Mouse (Mus musculus): Measurements from ENCODE around the gene Ephb1. TPM values are rescaled to one million over a fixed set of nuclear protein-coding genes. Genes with fewer than 3 reads are reported as not detected.

Ephb1 gene
- polyA plus RNA-seq, 1 experiment from 2014 or later: 23.0 TPM

GRCm38 (mm10) chr9:102181276-102181675 lies 173.2 kb downstream of the Ephb1 start:
- H3K9ac ChIP-seq: 0 out of 2 replicates have a peak overlapping the region, but pooled peaks have one; percentile 5
- no peaks in the 10 kb centered on the region for H3K36me3 ChIP-seq (ENCODE audit: poor library complexity, severe bottlenecking)
- peaks cover 51% of the 10 kb centered on the region for H3K4me1 ChIP-seq
- H3K9me3 ChIP-seq (replicated peaks): no peaks in the 10 kb centered on the region
- no peak overlapping the region for H3K4me3 ChIP-seq
- ATAC-seq: peak; percentile 52; the same call in 1 of the 2 replicates
- H3K27me3 ChIP-seq: peaks cover 55% of the 10 kb centered on the region
- peak overlapping the region; percentile 49; the same call in 1 of the 2 replicates for H3K27ac ChIP-seq
- H3K4me2 ChIP-seq: peak overlapping the region; percentile 13
- 6% methylated on average over 3 of the region's 3 CpGs for WGBS

- Histone ChIP-seq H3K4me2 (no peak overlapping the region), H3K27me3 (peaks cover 56% of the 10 kb centered on the region), H3K27ac (no peak overlapping the region), H3K36me3 (ENCODE audit: poor library complexity, severe bottlenecking) (no peaks in the 10 kb centered on the region), H3K4me1 (peaks cover 51% of the 10 kb centered on the region), H3K9ac (no peak overlapping the region), H3K4me3 (no peak overlapping the region), H3K9me3 (replicated peaks) (no peaks in the 10 kb centered on the region)
- 30% methylated on average over 2 of the region's 2 CpGs for WGBS
- no peak for ATAC-seq
Measured at GRCm38 (mm10) chr9:102180486-102180885, 174.0 kb downstream of the Ephb1 start.

- peaks cover 51% of the 10 kb centered on the region for H3K4me1 ChIP-seq
- 75% methylated on average over 2 of the region's 2 CpGs for WGBS
- no peak overlapping the region for H3K27ac ChIP-seq
- H3K4me2 ChIP-seq: no peak overlapping the region
- H3K36me3 ChIP-seq (ENCODE audit: poor library complexity, severe bottlenecking): no peaks in the 10 kb centered on the region
- no peak overlapping the region for H3K9ac ChIP-seq
- H3K9me3 ChIP-seq (replicated peaks): no peaks in the 10 kb centered on the region
- H3K27me3 ChIP-seq: peaks cover 56% of the 10 kb centered on the region
- ATAC-seq: no peak
- H3K4me3 ChIP-seq: no peak overlapping the region
Measured at GRCm38 (mm10) chr9:102180070-102180469, 174.4 kb downstream of the Ephb1 start.

GRCm38 (mm10) chr9:102169706-102170105 lies 184.8 kb downstream of the Ephb1 start:
- no peak for ATAC-seq
- Histone ChIP-seq H3K4me2 (no peak overlapping the region), H3K4me1 (peaks cover 18% of the 10 kb centered on the region; the same call in 1 of the 2 replicates), H3K9me3 (replicated peaks) (no peaks in the 10 kb centered on the region), H3K4me3 (no peak overlapping the region), H3K36me3 (ENCODE audit: poor library complexity, severe bottlenecking) (no peaks in the 10 kb centered on the region), H3K27me3 (peaks cover 9% of the 10 kb centered on the region; the same call in 1 of the 2 replicates), H3K27ac (no peak overlapping the region; the same call in 1 of the 2 replicates), H3K9ac (no peak overlapping the region)
- 58% methylated on average over 7 of the region's 7 CpGs for WGBS

- Histone ChIP-seq H3K27me3 (0 out of 2 replicates have a peak, but pooled peaks cover 2% of the 10 kb centered on the region), H3K27ac (no peak overlapping the region), H3K9ac (no peak overlapping the region), H3K4me3 (no peak overlapping the region), H3K36me3 (ENCODE audit: poor library complexity, severe bottlenecking) (no peaks in the 10 kb centered on the region), H3K9me3 (replicated peaks) (no peaks in the 10 kb centered on the region), H3K4me2 (no peak overlapping the region), H3K4me1 (no peaks in the 10 kb centered on the region)
- no peak for ATAC-seq
- WGBS: 92% methylated on average over 3 of the region's 3 CpGs
Measured at GRCm38 (mm10) chr9:102155876-102156275, 198.6 kb downstream of the Ephb1 start.

- Histone ChIP-seq H3K9ac (no peak overlapping the region), H3K27ac (no peak overlapping the region), H3K4me1 (0 out of 2 replicates have a peak, but pooled peaks cover 3% of the 10 kb centered on the region), H3K27me3 (no peaks in the 10 kb centered on the region), H3K9me3 (replicated peaks) (no peaks in the 10 kb centered on the region), H3K4me3 (no peak overlapping the region), H3K36me3 (ENCODE audit: poor library complexity, severe bottlenecking) (no peaks in the 10 kb centered on the region), H3K4me2 (no peak overlapping the region)
- no peak for ATAC-seq
- 92% methylated on average over 4 of the region's 4 CpGs for WGBS
Measured at GRCm38 (mm10) chr9:102139181-102139580, 215.3 kb downstream of the Ephb1 start.

GRCm38 (mm10) chr9:102138671-102139070 lies 215.8 kb downstream of the Ephb1 start:
- H3K9ac ChIP-seq: no peak overlapping the region
- no peak for ATAC-seq
- no peaks in the 10 kb centered on the region for H3K9me3 ChIP-seq (replicated peaks)
- H3K4me2 ChIP-seq: no peak overlapping the region
- no peaks in the 10 kb centered on the region for H3K36me3 ChIP-seq (ENCODE audit: poor library complexity, severe bottlenecking)
- no peak overlapping the region for H3K4me3 ChIP-seq
- H3K27ac ChIP-seq: no peak overlapping the region
- WGBS: 87% methylated on average over 7 of the region's 7 CpGs
- 0 out of 2 replicates have a peak, but pooled peaks cover 4% of the 10 kb centered on the region for H3K4me1 ChIP-seq
- H3K27me3 ChIP-seq: no peaks in the 10 kb centered on the region

GRCm38 (mm10) chr9:102138187-102138586 lies 216.3 kb downstream of the Ephb1 start:
- Histone ChIP-seq H3K4me1 (0 out of 2 replicates have a peak, but pooled peaks cover 4% of the 10 kb centered on the region), H3K4me3 (no peak overlapping the region), H3K36me3 (ENCODE audit: poor library complexity, severe bottlenecking) (no peaks in the 10 kb centered on the region), H3K9me3 (replicated peaks) (no peaks in the 10 kb centered on the region), H3K4me2 (no peak overlapping the region), H3K27me3 (no peaks in the 10 kb centered on the region), H3K27ac (no peak overlapping the region), H3K9ac (no peak overlapping the region)
- no peak for ATAC-seq

- Histone ChIP-seq H3K27me3 (no peaks in the 10 kb centered on the region), H3K4me3 (no peak overlapping the region), H3K9ac (no peak overlapping the region), H3K9me3 (replicated peaks) (no peaks in the 10 kb centered on the region), H3K4me1 (peaks cover 15% of the 10 kb centered on the region), H3K4me2 (no peak overlapping the region), H3K36me3 (ENCODE audit: poor library complexity, severe bottlenecking) (no peaks in the 10 kb centered on the region), H3K27ac (no peak overlapping the region)
- ATAC-seq: no peak
Measured at GRCm38 (mm10) chr9:102130506-102130905, 224.0 kb downstream of the Ephb1 start.

GRCm38 (mm10) chr9:102126510-102126909 lies 228.0 kb downstream of the Ephb1 start:
- Histone ChIP-seq H3K4me1 (peaks cover 32% of the 10 kb centered on the region), H3K9ac (no peak overlapping the region)
- WGBS: 39% methylated on average over 3 of the region's 3 CpGs

GRCm38 (mm10) chr9:102122880-102123453 lies 231.5 kb downstream of the Ephb1 start:
- WGBS: 4% methylated on average over 4 of the region's 4 CpGs
- no peaks in the 10 kb centered on the region for H3K9me3 ChIP-seq (replicated peaks)
- no peak overlapping the region for H3K27ac ChIP-seq
- no peak overlapping the region for H3K4me2 ChIP-seq
- ATAC-seq: no peak
- H3K9ac ChIP-seq: no peak overlapping the region
- H3K36me3 ChIP-seq (ENCODE audit: poor library complexity, severe bottlenecking): no peaks in the 10 kb centered on the region
- no peak overlapping the region for H3K4me3 ChIP-seq
- H3K4me1 ChIP-seq: peaks cover 35% of the 10 kb centered on the region
- H3K27me3 ChIP-seq: no peaks in the 10 kb centered on the region

More at GRCm38 (mm10) chr9:102126510-102126909, 228.0 kb downstream of the Ephb1 start:
- no peak for ATAC-seq
- Histone ChIP-seq H3K4me2 (no peak overlapping the region), H3K9me3 (replicated peaks) (no peaks in the 10 kb centered on the region), H3K4me3 (no peak overlapping the region), H3K27me3 (no peaks in the 10 kb centered on the region), H3K27ac (no peak overlapping the region), H3K36me3 (ENCODE audit: poor library complexity, severe bottlenecking) (no peaks in the 10 kb centered on the region)

- Histone ChIP-seq H3K9ac (no peak overlapping the region), H3K27me3 (no peaks in the 10 kb centered on the region), H3K4me3 (no peak overlapping the region), H3K36me3 (ENCODE audit: poor library complexity, severe bottlenecking) (no peaks in the 10 kb centered on the region), H3K9me3 (replicated peaks) (no peaks in the 10 kb centered on the region), H3K27ac (no peak overlapping the region), H3K4me2 (no peak overlapping the region), H3K4me1 (peaks cover 18% of the 10 kb centered on the region)
- no peak for ATAC-seq
- 93% methylated on average over 3 of the region's 3 CpGs for WGBS
Measured at GRCm38 (mm10) chr9:102119422-102119821, 235.1 kb downstream of the Ephb1 start.

GRCm38 (mm10) chr9:102115326-102115725 lies 239.2 kb downstream of the Ephb1 start:
- H3K9me3 ChIP-seq (replicated peaks): no peaks in the 10 kb centered on the region
- no peak overlapping the region for H3K27ac ChIP-seq
- no peaks in the 10 kb centered on the region for H3K36me3 ChIP-seq (ENCODE audit: poor library complexity, severe bottlenecking)
- H3K4me2 ChIP-seq: no peak overlapping the region
- H3K9ac ChIP-seq: no peak overlapping the region
- 86% methylated on average over 10 of the region's 10 CpGs for WGBS
- H3K4me1 ChIP-seq: 0 out of 2 replicates have a peak, but pooled peaks cover 7% of the 10 kb centered on the region
- no peak overlapping the region for H3K4me3 ChIP-seq
- peaks cover 3% of the 10 kb centered on the region; the same call in 1 of the 2 replicates for H3K27me3 ChIP-seq
- ATAC-seq: no peak
